Mouse (Mus musculus) embryonic stem cell, embryonic (primary cell): ENCODE measurements at regions not wholly inside any gene's neighbourhood (a gene's known extent, or its start where the extent isn't known, plus 50 kb on each side); places are given as distances from the start of the nearest gene placed in this dataset.

Experiments used
- CTCF ChIA-PET, 4 experiments: fragments of 300-600 bp in 2 of 4; fragments of 350-600 bp in 2 of 4; sonication (Branson Sonifier 250); formaldehyde crosslinking; loops; one replicate each; lab custom pipeline; 2022; ENCODE audit warnings: inconsistent platforms in 2 of 4; lab: Charles Lee
- POLR2A ChIA-PET, 4 experiments: fragments of 300-600 bp in 2 of 4; fragments of 350-600 bp in 2 of 4; sonication (Branson Sonifier 250); formaldehyde crosslinking; loops; one replicate each; lab custom pipeline; 2022; ENCODE audit warnings: antibody characterized with exemption in 4 of 4, inconsistent platforms in 1 of 4; lab: Charles Lee

- ChIA-PET POLR2A (no interaction called here), CTCF (no interaction called here)
Observed at GRCm38 (mm10) chr1:61146222-61146723, 168.5 kb downstream of the Icos start.

- POLR2A ChIA-PET, result no interaction called here
- CTCF ChIA-PET, result interaction anchor here in 1 of 4 experiments (0.7 kb wide), 1 partner anchor 146 kb away, joined by 3 read pairs; no protein-coding TSS in a partner anchor
Observed at GRCm38 (mm10) chr1:61151742-61152141, 174.0 kb downstream of the Icos start.

- ChIA-PET CTCF (interaction anchor here in 1 of 4 experiments (0.7 kb wide), 1 partner anchor 146 kb away, joined by 3 read pairs; no protein-coding TSS in a partner anchor), POLR2A (no interaction called here)
Observed at GRCm38 (mm10) chr1:61152157-61152556, 174.4 kb downstream of the Icos start.

GRCm38 (mm10) chr1:61154216-61154615 lies 176.5 kb downstream of the Icos start:
- ChIA-PET CTCF (no interaction called here), POLR2A (interaction anchor here in 1 of 4 experiments (1.2 kb wide), 1 partner anchor 27 kb away, joined by 4 read pairs; no protein-coding TSS in a partner anchor)

GRCm38 (mm10) chr1:61157271-61157670 lies 179.5 kb downstream of the Icos start:
- CTCF ChIA-PET, result interaction anchor here in 1 of 4 experiments (0.7 kb wide), 1 partner anchor 17 kb away, joined by 7 read pairs; no protein-coding TSS in a partner anchor
- POLR2A ChIA-PET, result no interaction called here

- CTCF ChIA-PET, result no interaction called here
- POLR2A ChIA-PET, result interaction anchor here in 1 of 4 experiments (0.5 kb wide), 1 partner anchor 10 kb away, joined by 10 read pairs; no protein-coding TSS in a partner anchor
Observed at GRCm38 (mm10) chr1:61160505-61160904, 182.8 kb downstream of the Icos start.

- CTCF ChIA-PET, result interaction anchor here in 1 of 4 experiments (1.1 kb wide), 1 partner anchor 17 kb away, joined by 3 read pairs; no protein-coding TSS in a partner anchor
- POLR2A ChIA-PET, result no interaction called here
Observed at GRCm38 (mm10) chr1:61164271-61164670, 186.5 kb downstream of the Icos start.

- POLR2A ChIA-PET, result no interaction called here
- CTCF ChIA-PET, result no interaction called here
Observed at GRCm38 (mm10) chr1:61171941-61172340, 194.2 kb downstream of the Icos start.

- CTCF ChIA-PET, result interaction anchor here in 1 of 4 experiments (0.6 kb wide), 1 partner anchor 204 kb away, joined by 4 read pairs; no protein-coding TSS in a partner anchor
Observed at GRCm38 (mm10) chr1:61172946-61173345, 195.2 kb downstream of the Icos start.

GRCm38 (mm10) chr1:61175239-61175638 lies 197.5 kb downstream of the Icos start:
- ChIA-PET CTCF (no interaction called here), POLR2A (interaction anchor here in 1 of 4 experiments (0.7 kb wide), 1 partner anchor 1567 kb away, joined by 3 read pairs; no protein-coding TSS in a partner anchor)

More at GRCm38 (mm10) chr1:61172946-61173345, 195.2 kb downstream of the Icos start:
- POLR2A ChIA-PET, result interaction anchor here in 2 of 4 experiments (0.6 kb wide), 3 partner anchors 9 to 1926 kb away, joined by 3 read pairs; no protein-coding TSS in a partner anchor

GRCm38 (mm10) chr1:61179461-61179860 lies 201.7 kb downstream of the Icos start:
- ChIA-PET CTCF (interaction anchor here in 1 of 4 experiments (0.5 kb wide), 1 partner anchor 24 kb away, joined by 3 read pairs; no protein-coding TSS in a partner anchor), POLR2A (no interaction called here)

GRCm38 (mm10) chr1:61181099-61181821 lies 203.5 kb downstream of the Icos start:
- ChIA-PET POLR2A (interaction anchor here in 1 of 4 experiments (1.4 kb wide), 1 partner anchor 27 kb away, joined by 4 read pairs; no protein-coding TSS in a partner anchor), CTCF (interaction anchor here (0.5 to 1.3 kb wide), 15 partner anchors 8 to 1690 kb away, joined by 3 to 8 read pairs (median 3); no protein-coding TSS in a partner anchor)

- POLR2A ChIA-PET, result interaction anchor here in 1 of 4 experiments (0.6 kb wide), 2 partner anchors 735 to 904 kb away, joined by 3 to 6 read pairs; no protein-coding TSS in a partner anchor
- CTCF ChIA-PET, result no interaction called here
Observed at GRCm38 (mm10) chr1:61187381-61188100, 209.8 kb downstream of the Icos start.

- POLR2A ChIA-PET, result no interaction called here
- CTCF ChIA-PET, result no interaction called here
Observed at GRCm38 (mm10) chr1:61190921-61191320, 213.2 kb downstream of the Icos start.

- ChIA-PET CTCF (no interaction called here), POLR2A (no interaction called here)
Observed at GRCm38 (mm10) chr1:61198549-61199062, 220.9 kb downstream of the Icos start.

GRCm38 (mm10) chr1:61201006-61201405 lies 223.3 kb downstream of the Icos start:
- POLR2A ChIA-PET, result interaction anchor here in 1 of 4 experiments (1.3 kb wide), 1 partner anchor 24 kb away, joined by 3 read pairs; no protein-coding TSS in a partner anchor
- CTCF ChIA-PET, result no interaction called here

- ChIA-PET CTCF (no interaction called here), POLR2A (no interaction called here)
Observed at GRCm38 (mm10) chr1:61202079-61202478, 224.4 kb downstream of the Icos start.

- POLR2A ChIA-PET, result no interaction called here
- CTCF ChIA-PET, result interaction anchor here in 1 of 4 experiments (0.5 kb wide), 1 partner anchor 23 kb away, joined by 3 read pairs; no protein-coding TSS in a partner anchor
Observed at GRCm38 (mm10) chr1:61203170-61203569, 225.4 kb downstream of the Icos start.

GRCm38 (mm10) chr1:61203612-61204011 lies 225.9 kb downstream of the Icos start:
- CTCF ChIA-PET, result interaction anchor here in 1 of 4 experiments (0.5 kb wide), 1 partner anchor 24 kb away, joined by 3 read pairs; no protein-coding TSS in a partner anchor
- POLR2A ChIA-PET, result no interaction called here
